Mouse (Mus musculus): Measurements from ENCODE around the gene Ap2b1.

- TF ChIP-seq CTCF (IDR thresholded peaks at IDR 0.05; ENCODE audit: control insufficient read depth, insufficient read depth, insufficient replicate concordance, low read depth, low read length) (no peak), POLR2A (IDR thresholded peaks at IDR 0.05; ENCODE audit: control insufficient read depth, low read depth, low read length) (no peak)
These were observed 142.4 kb downstream of the Ap2b1 start for GRCm38 (mm10) chr11:83441235-83441634.
